Mouse (Mus musculus) embryonic facial prominence, embryonic 15.5 days (tissue): ENCODE results near the gene Phip. TPM values are rescaled to one million over a fixed set of nuclear protein-coding genes. Genes with fewer than 3 reads are reported as not detected.

Experiments
- ATAC-seq: fragments of 200-750 bp; cut with Nextera tagmentation; 2 replicates; pipeline ENCODE4 v1.8.0; 2017; ENCODE audit warnings: low read depth, moderate TSS enrichment; ENCODE audit not compliant: insufficient number of reproducible peaks, low FRiP score, low TSS enrichment
- H3K27ac ChIP-seq: fragments of 300-500 bp; sonication (generic); replicated peaks from 2 replicates; pipeline ENCODE4 v1.5.1; 2015; ENCODE audit warnings: mild to moderate bottlenecking, inconsistent platforms
- H3K27me3 ChIP-seq: fragments of 300-500 bp; sonication (generic); 2 replicates; pipeline ENCODE4 v1.6.1; 2015; ENCODE audit warnings: inconsistent platforms
- H3K36me3 ChIP-seq: fragments of 300-500 bp; sonication (generic); 2 replicates; pipeline ENCODE4 v1.6.1; 2015; ENCODE audit warnings: mild to moderate bottlenecking, inconsistent platforms
- H3K4me1 ChIP-seq: fragments of 300-500 bp; sonication (generic); 2 replicates; pipeline ENCODE4 v1.6.1; 2015; ENCODE audit warnings: inconsistent platforms
- H3K4me2 ChIP-seq: fragments of 300-500 bp; sonication (generic); replicated peaks from 2 replicates; pipeline ENCODE4 v1.6.1; 2015; ENCODE audit warnings: mild to moderate bottlenecking, inconsistent platforms
- H3K4me3 ChIP-seq: fragments of 300-500 bp; sonication (generic); replicated peaks from 2 replicates; pipeline ENCODE4 v1.5.1; 2015; ENCODE audit warnings: mild to moderate bottlenecking, inconsistent platforms
- H3K9ac ChIP-seq: fragments of 300-500 bp; sonication (generic); 2 replicates; pipeline ENCODE4 v1.6.1; 2015; ENCODE audit warnings: inconsistent platforms
- H3K9me3 ChIP-seq: fragments of 300-500 bp; sonication (generic); replicated peaks from 2 replicates; pipeline ENCODE4 v1.6.1; 2016; ENCODE audit warnings: inconsistent platforms
- WGBS: fragments of 180-500 bp; shearing (Covaris S2); methylation state at CpG from one replicate; pipeline ENCODE4 v1.1.7; 2015; 5-methylcytosine and 5-hydroxymethylcytosine counted together
- polyA plus RNA-seq: library from polyadenylated mRNA; unstranded; fragments of >200 nt; fragmentation: Nextera tagmentation; extraction: Ambion mirVana; gene quantifications from 2 replicates; pipeline ENCODE4 v1.2.1, GENCODE M21; 2015

Gene Phip
- polyA plus RNA-seq: 86.7 and 88.8 TPM in 2 replicates

DNA sequence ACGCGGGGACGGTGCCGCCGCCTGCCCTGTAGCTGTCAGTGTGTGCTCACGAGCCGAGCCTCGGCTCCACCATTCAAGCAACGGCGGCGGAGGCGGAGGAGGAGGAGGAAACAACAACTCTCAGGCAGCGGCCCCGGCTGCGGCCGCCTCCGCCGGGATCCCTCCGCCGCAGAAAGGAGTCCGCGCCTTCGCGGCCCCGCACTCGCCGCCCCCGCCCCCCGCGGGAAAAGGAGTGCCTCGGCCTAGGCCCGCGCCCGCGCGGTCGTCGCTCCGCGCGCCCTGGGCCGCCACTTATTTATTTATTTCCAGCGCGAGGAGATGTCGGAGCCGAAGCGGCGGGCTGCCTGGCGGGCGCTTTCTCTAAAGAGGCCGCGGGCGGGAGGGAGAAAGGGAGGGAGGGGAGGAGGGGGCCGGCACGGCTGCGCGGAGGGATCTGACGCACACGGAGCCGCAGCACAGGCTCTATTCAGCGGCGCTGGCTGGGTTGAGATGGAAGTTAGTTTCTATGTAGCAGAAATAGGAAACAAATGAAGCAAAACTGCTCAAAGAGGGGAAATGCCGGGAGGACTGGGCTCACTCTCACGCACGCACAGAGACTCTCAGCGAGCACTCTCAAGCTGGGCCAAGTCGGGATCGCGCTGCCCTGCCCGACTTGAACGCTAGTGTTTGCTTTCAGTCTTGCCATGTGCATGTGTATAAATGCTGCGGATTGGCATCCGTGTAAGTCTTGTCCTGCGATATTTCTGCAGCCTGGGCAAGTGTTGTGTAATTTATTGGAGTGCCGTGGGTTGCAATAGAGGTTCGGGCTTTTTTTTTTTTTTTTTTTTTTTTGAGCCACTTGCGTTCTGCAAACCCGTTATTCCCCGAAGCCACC is at the start of gene Phip:
TSS of gene Phip (minus strand) at position 175 of the 874 bp plus-strand sequence.
- Histone ChIP-seq H3K4me1 (peaks cover 15% of the 10 kb centered on the region), H3K9me3 (no peaks in the 10 kb centered on the region), H3K4me2 (peak within 1 kb of the TSS; percentile 56), H3K27ac (peak within 1 kb of the TSS; percentile 100), H3K4me3 (peak within 1 kb of the TSS; percentile 88), H3K36me3 (no peaks in the 10 kb centered on the region), H3K9ac (peak within 1 kb of the TSS; percentile 89), H3K27me3 (no peaks in the 10 kb centered on the region)
- ATAC-seq: peak; percentile 88
- under 1% methylated on average over 78 of the region's 79 CpGs for WGBS

DNA sequence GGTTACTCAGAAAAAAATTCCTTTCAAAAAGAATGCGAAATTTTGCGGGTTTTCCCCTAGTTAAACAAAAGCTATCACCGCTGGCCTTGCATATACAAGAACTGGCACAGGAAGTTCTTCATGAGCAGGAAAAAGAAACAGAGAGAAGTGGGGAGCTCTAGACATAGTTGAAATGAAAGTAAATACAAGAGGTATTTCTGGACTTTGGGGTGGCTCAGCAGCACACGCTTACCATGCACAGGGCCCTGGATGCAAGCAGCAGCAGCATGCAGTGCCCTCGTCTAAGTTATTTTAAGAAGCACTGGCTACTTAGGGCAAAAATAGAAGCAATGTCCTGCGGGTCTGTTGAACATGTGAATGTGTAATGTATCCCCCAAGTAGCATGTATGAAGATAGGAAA is 48.4 kb upstream of the Phip start:
- H3K36me3 ChIP-seq: no peaks in the 10 kb centered on the region
- no peaks in the 10 kb centered on the region for H3K4me1 ChIP-seq
- no peak overlapping the region for H3K4me3 ChIP-seq
- no peak for ATAC-seq
- H3K27ac ChIP-seq: no peak overlapping the region
- H3K4me2 ChIP-seq: no peak overlapping the region
- WGBS: 68% methylated on average over 6 of the region's 6 CpGs
- no peak overlapping the region for H3K9ac ChIP-seq
- H3K27me3 ChIP-seq: no peaks in the 10 kb centered on the region
- H3K9me3 ChIP-seq: no peaks in the 10 kb centered on the region

- no peak for ATAC-seq
- no peak overlapping the region for H3K27ac ChIP-seq
- no peaks in the 10 kb centered on the region for H3K9me3 ChIP-seq
- H3K4me2 ChIP-seq: no peak overlapping the region
- whole genome bisulfite sequencing: 83% methylated on average over 4 of the region's 4 CpGs
- H3K36me3 ChIP-seq: no peaks in the 10 kb centered on the region
- H3K9ac ChIP-seq: no peak overlapping the region
- H3K27me3 ChIP-seq: no peaks in the 10 kb centered on the region
- no peaks in the 10 kb centered on the region for H3K4me1 ChIP-seq
- H3K4me3 ChIP-seq: no peak overlapping the region
These were observed 39.2 kb upstream of the Phip start for GRCm38 (mm10) chr9:83014516-83014915.

DNA sequence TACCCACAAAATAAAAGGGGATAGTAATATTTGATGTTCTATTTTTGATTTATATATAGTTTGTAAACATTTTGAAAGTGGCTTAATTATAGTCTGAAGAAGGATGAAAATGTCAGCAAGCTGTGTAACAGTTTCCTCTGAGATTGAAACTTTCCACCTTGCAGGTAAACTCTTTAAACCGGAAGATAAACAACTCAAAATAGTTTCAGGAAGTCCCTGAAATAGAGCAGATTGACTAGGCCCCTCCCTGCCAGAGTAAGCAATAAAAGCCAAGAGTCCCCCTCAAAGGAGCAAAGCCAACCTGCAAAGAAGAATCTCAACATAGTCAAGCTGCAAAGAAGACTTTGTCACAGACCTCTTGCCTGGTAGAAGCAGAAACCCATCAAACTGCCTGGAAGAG is 33.0 kb upstream of the Phip start:
- WGBS: 89% methylated on average over 1 of the region's 1 CpGs
- Histone ChIP-seq H3K27ac (no peak overlapping the region), H3K4me1 (no peaks in the 10 kb centered on the region), H3K27me3 (no peaks in the 10 kb centered on the region), H3K36me3 (no peaks in the 10 kb centered on the region), H3K9me3 (no peaks in the 10 kb centered on the region), H3K4me3 (no peak overlapping the region), H3K9ac (no peak overlapping the region), H3K4me2 (no peak overlapping the region)
- no peak for ATAC-seq

DNA sequence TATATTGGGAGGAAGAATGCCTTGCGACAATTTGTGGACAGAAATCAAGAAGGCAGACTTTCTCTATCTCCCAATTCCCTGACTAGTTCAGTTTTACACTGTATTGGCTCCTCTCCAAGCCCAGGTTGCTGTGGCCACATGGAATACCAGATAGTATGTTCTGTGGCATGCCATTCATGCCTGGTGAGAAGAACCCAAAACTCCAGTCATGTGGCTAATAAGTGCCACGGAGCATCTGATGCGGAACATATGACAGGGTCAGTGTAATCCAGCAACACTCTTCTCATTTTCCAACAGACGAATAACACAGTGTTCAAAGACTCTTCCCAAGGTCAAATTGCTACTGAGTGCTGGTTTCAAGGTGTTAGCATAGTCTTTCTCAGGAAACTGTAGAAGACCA is 26.0 kb upstream of the Phip start:
- no peak for ATAC-seq
- no peak overlapping the region for H3K4me2 ChIP-seq
- H3K9me3 ChIP-seq: no peaks in the 10 kb centered on the region
- H3K9ac ChIP-seq: no peak overlapping the region
- no peaks in the 10 kb centered on the region for H3K27me3 ChIP-seq
- H3K36me3 ChIP-seq: no peaks in the 10 kb centered on the region
- no peak overlapping the region for H3K4me3 ChIP-seq
- H3K27ac ChIP-seq: no peak overlapping the region
- 67% methylated on average over 4 of the region's 4 CpGs for WGBS
- H3K4me1 ChIP-seq: no peaks in the 10 kb centered on the region

- H3K27me3 ChIP-seq: no peaks in the 10 kb centered on the region
- no peak overlapping the region for H3K27ac ChIP-seq
- ATAC-seq: no peak
- H3K9ac ChIP-seq: no peak overlapping the region
- H3K4me3 ChIP-seq: no peak overlapping the region
- H3K4me2 ChIP-seq: no peak overlapping the region
- H3K9me3 ChIP-seq: no peaks in the 10 kb centered on the region
- H3K4me1 ChIP-seq: no peaks in the 10 kb centered on the region
- 52% methylated on average over 2 of the region's 2 CpGs for WGBS
- H3K36me3 ChIP-seq: no peaks in the 10 kb centered on the region
These were observed 22.6 kb upstream of the Phip start for GRCm38 (mm10) chr9:82997765-82998500.

DNA sequence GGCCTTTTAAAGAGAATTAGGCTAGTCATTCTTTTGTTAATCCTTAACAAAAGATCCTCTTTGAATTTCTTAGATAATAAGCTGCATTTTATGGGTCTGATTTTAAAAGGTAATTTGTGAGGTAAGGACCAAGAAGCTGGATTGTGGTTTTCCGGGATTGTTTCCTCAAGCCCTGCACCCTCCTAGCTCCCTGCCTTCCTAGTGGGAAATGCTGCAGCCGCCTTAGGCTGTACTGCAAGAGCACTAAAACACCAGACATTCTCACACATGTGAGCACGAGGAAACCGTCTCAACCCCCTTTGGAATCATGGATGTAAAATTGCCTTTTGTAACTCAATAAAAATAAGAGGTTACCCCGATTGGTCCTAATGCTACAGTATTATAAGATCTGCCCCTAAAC is 1.6 kb upstream of the Phip start:
- Histone ChIP-seq H3K27ac (no peak overlapping the region), H3K4me2 (0 out of 2 replicates have a peak overlapping the region, but pooled peaks have one; percentile 8), H3K27me3 (no peaks in the 10 kb centered on the region), H3K9ac (no peak overlapping the region), H3K9me3 (no peaks in the 10 kb centered on the region), H3K4me3 (no peak overlapping the region), H3K4me1 (peaks cover 10% of the 10 kb centered on the region), H3K36me3 (no peaks in the 10 kb centered on the region)
- no peak for ATAC-seq
- WGBS: 22% methylated on average over 5 of the region's 5 CpGs

GRCm38 (mm10) chr9:82976219-82976618 is 903 bp upstream of the Phip start:
- Histone ChIP-seq H3K4me2 (peak overlapping the region; percentile 56), H3K9ac (peak overlapping the region; percentile 89), H3K27me3 (no peaks in the 10 kb centered on the region), H3K27ac (peak overlapping the region; percentile 100), H3K4me1 (peaks cover 14% of the 10 kb centered on the region), H3K36me3 (no peaks in the 10 kb centered on the region), H3K9me3 (no peaks in the 10 kb centered on the region), H3K4me3 (peak overlapping the region; percentile 88)
- no peak for ATAC-seq
- 1% methylated on average over 9 of the region's 9 CpGs for WGBS

- peak overlapping the region; percentile 89 for H3K9ac ChIP-seq
- no peaks in the 10 kb centered on the region for H3K27me3 ChIP-seq
- peak overlapping the region; percentile 100 for H3K27ac ChIP-seq
- H3K4me1 ChIP-seq: peaks cover 18% of the 10 kb centered on the region
- ATAC-seq: peak; percentile 12; the same call in 1 of the 2 replicates
- no peaks in the 10 kb centered on the region for H3K9me3 ChIP-seq
- H3K4me3 ChIP-seq: peak overlapping the region; percentile 88
- no peaks in the 10 kb centered on the region for H3K36me3 ChIP-seq
- 1% methylated on average over 27 of the region's 61 CpGs for WGBS
- H3K4me2 ChIP-seq: peak overlapping the region; percentile 56
These were observed 364 bp downstream of the Phip start for GRCm38 (mm10) chr9:82974962-82975341.

GRCm38 (mm10) chr9:82974187-82974861 is 992 bp downstream of the Phip start:
- peaks cover 18% of the 10 kb centered on the region for H3K4me1 ChIP-seq
- H3K27ac ChIP-seq: peak overlapping the region; percentile 100
- H3K9me3 ChIP-seq: no peaks in the 10 kb centered on the region
- peak overlapping the region; percentile 88 for H3K4me3 ChIP-seq
- H3K36me3 ChIP-seq: no peaks in the 10 kb centered on the region
- peak overlapping the region; percentile 89 for H3K9ac ChIP-seq
- under 1% methylated on average over 73 of the region's 75 CpGs for WGBS
- H3K4me2 ChIP-seq: peak overlapping the region; percentile 56
- H3K27me3 ChIP-seq: no peaks in the 10 kb centered on the region
- ATAC-seq: peak; percentile 87

- peak overlapping the region; percentile 100 for H3K27ac ChIP-seq
- H3K36me3 ChIP-seq: no peaks in the 10 kb centered on the region
- no peaks in the 10 kb centered on the region for H3K27me3 ChIP-seq
- peak overlapping the region; percentile 88 for H3K4me3 ChIP-seq
- peak overlapping the region; percentile 56 for H3K4me2 ChIP-seq
- no peak for ATAC-seq
- no peaks in the 10 kb centered on the region for H3K9me3 ChIP-seq
- 0 out of 2 replicates have a peak overlapping the region, but pooled peaks have one; percentile 89 for H3K9ac ChIP-seq
- H3K4me1 ChIP-seq: peaks cover 20% of the 10 kb centered on the region
- 11% methylated on average over 8 of the region's 8 CpGs for WGBS
These were observed 1.9 kb downstream of the Phip start for GRCm38 (mm10) chr9:82973321-82973892.
